Mouse (Mus musculus) urinary bladder, adult 18-20 months (tissue): ENCODE measurements around the gene Gopc.
"Not testable (repeated sequence)": the region's sequence is repeated elsewhere in the genome, so short reads cannot be mapped to it uniquely, and the experiment has no call there.

Source experiments
- DNase-seq, 2 experiments: peaks; one replicate each; pipeline ENCODE4 v3.0.0; 2022; ENCODE audit warnings: low spot score in 2 of 2, mixed read lengths in 2 of 2

Gene Gopc

GRCm38 (mm10) chr10:52387192-52387591 lies 5.3 kb upstream of the Gopc start:
- no peak for DNase-seq

DNA sequence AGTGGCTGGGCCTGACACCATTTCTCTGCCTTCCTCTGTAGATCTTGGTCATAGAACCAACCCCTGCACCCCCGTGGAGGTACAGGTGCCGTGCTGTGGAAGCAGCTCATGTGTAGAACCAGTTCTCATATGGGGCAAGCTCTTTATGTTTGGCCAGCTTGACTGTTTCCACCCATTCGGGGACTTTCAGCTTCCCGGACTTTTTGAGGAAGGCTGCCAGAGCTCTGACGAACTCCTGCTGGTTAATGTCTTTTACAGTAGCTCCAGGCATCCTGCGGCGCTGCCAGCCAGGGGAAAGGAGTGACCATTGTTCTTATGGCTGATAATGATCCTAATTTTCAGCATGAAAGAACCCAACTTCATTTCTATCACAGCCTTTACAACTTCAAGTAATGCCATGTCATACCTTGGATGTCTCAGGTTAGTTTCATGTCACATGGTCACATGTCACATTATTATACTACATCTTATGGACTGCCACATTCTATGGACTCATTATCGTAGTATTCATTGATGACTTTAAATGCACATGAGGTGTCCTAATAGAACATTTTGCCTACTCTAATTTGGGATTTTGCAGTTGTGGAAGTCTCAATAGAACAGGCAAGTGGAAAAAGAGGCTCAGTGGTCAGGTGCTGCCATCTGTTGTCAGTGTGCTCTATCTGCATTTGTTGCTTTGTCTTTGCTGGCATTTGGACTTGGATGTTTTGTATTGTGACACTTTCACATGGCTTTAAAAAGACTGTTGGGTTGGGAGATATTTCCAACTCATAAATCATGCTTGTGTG lies 3.1 kb upstream of the Gopc start:
- DNase-seq: peak in 1 of 2 experiments; percentile 12

DNA sequence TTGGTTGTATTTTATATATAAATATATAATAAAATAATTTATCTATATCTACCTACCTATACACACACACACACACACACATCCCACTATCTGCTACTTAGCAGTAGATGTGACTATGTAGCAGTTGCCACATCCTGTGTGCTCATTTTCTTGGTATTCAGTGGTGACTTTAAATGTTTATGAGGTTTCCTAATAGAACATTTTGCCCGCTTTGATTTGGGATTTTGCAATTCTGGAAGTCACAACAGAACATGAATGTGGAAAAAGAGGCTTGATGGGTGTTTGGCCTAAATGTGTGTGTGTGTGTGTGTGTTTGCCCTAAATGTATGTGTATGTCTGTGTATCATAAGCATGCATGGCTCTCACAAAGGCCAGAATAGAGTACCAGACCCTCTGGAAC lies 1.6 kb upstream of the Gopc start:
- no peak for DNase-seq

- DNase-seq: no peak
Measured at GRCm38 (mm10) chr10:52383022-52383421, 1.1 kb upstream of the Gopc start.

GRCm38 (mm10) chr10:52381321-52381801 lies 563 bp downstream of the Gopc start:
- DNase-seq: no peak

GRCm38 (mm10) chr10:52377813-52378212 lies 4.1 kb downstream of the Gopc start:
- DNase-seq: no peak

DNA sequence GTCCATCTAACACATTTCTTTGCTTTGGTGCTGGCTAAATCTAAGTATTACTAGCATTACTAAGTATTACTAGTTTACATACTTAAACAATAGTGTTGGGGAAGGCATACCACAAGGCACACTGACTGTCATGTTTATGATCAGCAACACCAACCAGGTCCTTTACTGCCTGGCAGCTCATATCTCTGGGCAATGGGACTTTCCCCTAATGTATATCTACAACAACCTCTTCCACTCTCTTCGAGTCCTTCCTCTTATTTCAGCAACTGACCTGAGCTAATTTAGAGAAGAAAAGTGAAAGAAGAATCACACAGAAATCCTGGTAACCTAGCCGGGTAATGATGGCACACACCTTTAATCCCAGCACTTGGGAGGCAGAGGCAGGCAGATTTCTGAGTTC lies 5.5 kb downstream of the Gopc start:
- no peak for DNase-seq

DNA sequence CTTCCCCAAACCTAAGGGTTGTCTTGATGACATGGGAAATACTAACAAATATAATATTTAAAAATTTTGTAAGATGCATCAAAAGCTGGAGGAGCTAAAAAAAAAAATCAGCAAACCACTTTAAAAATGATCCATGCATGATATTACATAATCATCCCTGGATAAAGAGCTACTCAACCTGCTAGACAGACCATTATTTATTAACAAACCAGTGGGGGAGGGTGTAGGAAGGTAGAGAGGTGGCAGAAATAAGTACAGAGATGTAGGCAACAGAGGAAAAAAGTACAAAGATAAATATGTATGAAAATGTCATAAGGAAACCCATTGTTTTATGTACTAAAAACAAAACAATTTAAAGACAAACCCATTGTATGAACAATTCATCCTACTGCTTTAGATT lies 7.3 kb downstream of the Gopc start:
- DNase-seq: no peak

DNA sequence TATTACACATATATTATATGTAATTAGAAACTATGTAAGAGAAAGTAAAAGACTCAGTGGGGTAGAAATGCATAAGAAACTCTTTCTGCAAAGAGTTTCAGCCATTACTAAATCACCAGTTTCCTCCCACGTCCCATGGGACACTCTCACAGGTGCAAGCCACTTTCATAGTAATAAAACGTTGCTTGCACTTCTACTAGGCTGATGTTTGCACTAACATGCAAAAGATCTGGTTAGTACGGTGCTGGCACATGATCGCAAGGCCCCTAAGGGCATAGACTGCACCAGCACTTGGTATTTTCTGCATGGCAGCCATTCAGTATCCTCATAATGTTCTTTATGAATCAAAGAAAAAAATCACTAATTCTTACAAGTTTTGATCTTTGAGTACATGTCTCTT lies 8.1 kb downstream of the Gopc start:
- DNase-seq: no peak

DNA sequence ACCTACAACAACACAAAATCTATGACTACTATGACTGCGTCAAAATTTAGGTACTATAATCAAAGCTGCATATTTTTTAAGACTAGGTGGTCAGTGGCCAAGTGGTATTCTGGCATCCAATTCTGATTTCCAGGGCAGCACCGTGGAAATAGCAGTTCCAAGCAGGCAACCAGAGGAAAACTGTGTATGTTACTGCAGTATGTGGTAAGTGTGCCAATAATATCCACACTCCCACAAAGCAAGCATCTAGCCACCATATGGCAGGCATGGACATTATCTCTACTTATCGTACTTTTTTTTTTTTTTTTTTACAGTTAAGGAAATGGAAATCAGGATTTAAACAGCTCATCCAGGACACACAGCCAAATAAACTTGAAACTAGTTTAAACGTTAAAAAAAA lies 13.5 kb downstream of the Gopc start:
- DNase-seq: no peak

DNA sequence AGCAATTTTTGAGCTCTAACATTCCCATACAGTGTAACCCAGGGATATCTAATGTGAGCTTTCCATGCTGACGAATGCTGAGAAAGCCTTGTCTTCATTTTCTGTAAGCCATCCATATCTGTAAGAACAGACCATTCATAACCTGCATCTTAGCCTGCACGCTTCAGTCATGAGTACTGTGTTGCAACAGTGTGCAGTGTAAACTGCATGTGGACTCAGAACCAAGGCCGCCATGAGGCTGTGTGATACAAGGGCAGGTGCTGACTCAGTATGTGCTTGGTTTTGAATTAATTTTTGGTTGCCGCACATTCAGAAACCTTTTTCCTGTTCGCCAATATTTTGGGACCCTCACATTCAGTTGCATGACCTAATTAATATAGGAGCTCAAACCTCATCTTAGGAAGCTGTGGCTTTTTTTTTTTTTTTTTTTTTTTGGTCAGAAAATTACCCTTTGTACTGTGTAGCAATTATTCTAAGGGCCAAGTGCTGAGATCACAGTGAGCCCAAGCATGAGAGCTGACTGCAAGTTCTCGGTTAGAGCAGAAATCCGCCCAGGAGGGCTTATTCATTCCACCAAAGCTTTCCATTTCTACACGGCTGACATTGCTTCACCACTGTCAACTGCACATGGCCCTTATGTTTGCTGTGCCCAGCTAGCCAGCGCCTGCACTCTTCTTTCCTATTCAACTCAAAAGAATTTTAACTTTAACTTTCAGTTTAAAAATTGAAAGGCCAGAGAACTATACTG lies 20.9 kb downstream of the Gopc start:
- no peak for DNase-seq

- DNase-seq: no peak
Measured at GRCm38 (mm10) chr10:52360241-52360735, 21.6 kb downstream of the Gopc start.

- DNase-seq: no peak
Measured at GRCm38 (mm10) chr10:52358467-52358866, 23.5 kb downstream of the Gopc start, which contains the start of gene Gm26741. TSS of gene Gm26741 (plus strand) at chr10:52358767.

GRCm38 (mm10) chr10:52353184-52353583 lies 28.7 kb downstream of the Gopc start:
- DNase-seq: no peak

DNA sequence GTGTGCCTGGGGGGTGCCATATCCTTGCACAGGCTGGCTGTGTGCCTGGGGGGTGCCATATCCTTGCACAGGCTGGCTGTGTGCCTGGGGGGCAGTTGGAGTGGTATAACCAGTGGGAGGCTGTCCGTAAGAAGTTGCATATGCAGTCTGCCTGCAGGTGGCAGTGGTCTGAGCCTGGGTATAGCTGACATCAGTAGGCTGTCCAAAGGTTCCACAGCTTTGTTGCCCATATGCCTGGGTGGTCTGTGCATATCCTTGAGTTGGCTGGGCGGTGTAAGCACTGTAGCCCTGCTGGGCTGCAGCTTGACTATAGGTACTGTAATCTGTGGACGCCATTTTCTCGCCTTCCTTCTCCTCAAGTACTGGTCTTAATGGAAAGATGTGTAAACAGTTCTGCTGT lies 38.6 kb downstream of the Gopc start:
- DNase-seq: not testable (repeated sequence)

GRCm38 (mm10) chr10:52331007-52331406 lies 50.9 kb downstream of the Gopc start:
- no peak for DNase-seq

DNA sequence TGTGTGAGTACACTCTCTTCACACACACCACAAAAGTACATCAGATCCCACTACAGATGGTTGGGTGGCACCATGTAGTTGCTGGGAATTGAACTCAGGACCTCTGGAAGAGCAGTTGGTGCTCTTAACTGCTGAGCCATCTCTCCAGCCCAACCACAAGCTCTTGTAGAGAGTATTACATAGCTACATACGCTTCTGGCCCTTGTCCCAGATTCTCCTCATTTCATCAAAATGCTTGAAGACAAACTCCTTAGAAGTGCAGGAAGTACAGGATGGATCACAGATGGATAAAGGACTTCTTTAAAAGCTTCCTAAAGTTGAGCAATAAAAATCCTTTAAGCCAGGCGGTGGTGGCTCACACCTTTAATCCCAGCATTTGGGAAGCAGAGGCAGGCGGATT lies 60.0 kb downstream of the Gopc start:
- DNase-seq: no peak

GRCm38 (mm10) chr10:52319506-52320286 lies 62.2 kb downstream of the Gopc start:
- no peak for DNase-seq

DNA sequence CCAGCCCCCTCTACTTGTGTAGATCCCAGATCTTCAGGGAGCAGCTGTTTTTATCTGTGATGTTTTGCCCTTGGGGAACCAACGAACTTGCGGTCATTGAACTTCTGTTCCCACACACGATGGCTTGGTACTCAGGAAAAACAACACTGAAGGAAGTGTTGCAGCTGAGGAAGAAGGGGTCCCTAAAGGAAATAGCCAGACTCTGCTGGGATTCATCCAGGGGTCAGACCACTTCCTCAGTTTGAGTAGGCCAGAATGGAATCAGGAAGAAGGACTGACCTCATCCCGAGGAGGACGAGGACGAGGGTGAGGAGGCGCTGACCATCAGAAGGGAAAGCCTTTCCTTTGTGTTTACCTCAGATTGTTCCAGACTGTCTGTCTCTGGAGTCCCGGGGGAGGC lies 72.7 kb downstream of the Gopc start:
- no peak for DNase-seq

GRCm38 (mm10) chr10:52304574-52304973 lies 77.3 kb downstream of the Gopc start:
- no peak for DNase-seq

- no peak for DNase-seq
Measured at GRCm38 (mm10) chr10:52302271-52302670, 79.7 kb downstream of the Gopc start.

- DNase-seq: no peak
Measured at GRCm38 (mm10) chr10:52301766-52302165, 80.2 kb downstream of the Gopc start.
